Mouse (Mus musculus) sigmoid colon, adult 10 weeks (tissue): ENCODE measurements around the gene Rrm1. TPM values are rescaled to one million over a fixed set of nuclear protein-coding genes. Genes with fewer than 3 reads are reported as not detected.

ENCODE experiments used
- polyA plus RNA-seq: library from polyadenylated mRNA; stranded (reverse); fragments of 350-450 nt; fragmentation: Illumina TruSeq; extraction: RNeasy Lipid Tissue Mini Kit (QIAGEN cat#74804); gene quantifications from one replicate; pipeline ENCODE4 v1.2.3, GENCODE M21; 2014; ENCODE audit warnings: low read depth, low replicate concordance

Rrm1 gene
- 39.3 TPM for polyA plus RNA-seq

GRCm38 (mm10) chr7:102441657-102442391 lies at the start of gene Rrm1:
TSS of gene Rrm1 (plus strand) at chr7:102441695.

GRCm38 (mm10) chr7:102481579-102481978 lies 40.1 kb downstream of the Rrm1 start, which contains the start of gene Olfr543:
TSS of gene Olfr543 (minus strand) at chr7:102481679.

GRCm38 (mm10) chr7:102488161-102488560 lies 46.7 kb downstream of the Rrm1 start, which contains the start of gene Olfr544:
TSS of gene Olfr544 (minus strand) at chr7:102488313.

GRCm38 (mm10) chr7:102499473-102499872 lies 58.0 kb downstream of the Rrm1 start, which contains the start of gene Olfr545:
TSS of gene Olfr545 (minus strand) at chr7:102499573.

Other genes starting within 250 kb of the Rrm1 start
- 44.0 TPM for gene Nup98, start 231.5 kb upstream of the Rrm1 start, polyA plus RNA-seq
- 94.1 TPM for gene Pgap2, start 231.5 kb upstream of the Rrm1 start, polyA plus RNA-seq
- gene Rhog, start 185.6 kb upstream of the Rrm1 start, polyA plus RNA-seq = 3.7 TPM
- gene Stim1, start 173.9 kb upstream of the Rrm1 start, polyA plus RNA-seq = 23.3 TPM
- gene Olfr543, start 40.0 kb downstream of the Rrm1 start, polyA plus RNA-seq = not detected
- gene Olfr544, start 46.6 kb downstream of the Rrm1 start, polyA plus RNA-seq = not detected
- gene Olfr545, start 57.9 kb downstream of the Rrm1 start, polyA plus RNA-seq = not detected
- gene Olfr547, start 93.1 kb downstream of the Rrm1 start, polyA plus RNA-seq = not detected
- not detected for gene Olfr548-ps1, start 99.2 kb downstream of the Rrm1 start, polyA plus RNA-seq
- gene Olfr549, start 108.2 kb downstream of the Rrm1 start, polyA plus RNA-seq = not detected
- gene Trim21, start 123.8 kb downstream of the Rrm1 start, polyA plus RNA-seq = 18.4 TPM
- gene Olfr550, start 129.7 kb downstream of the Rrm1 start, polyA plus RNA-seq = not detected
- not detected for gene Olfr551, start 150.2 kb downstream of the Rrm1 start, polyA plus RNA-seq
- gene Olfr552, start 156.1 kb downstream of the Rrm1 start, polyA plus RNA-seq = not detected
- gene Olfr553, start 176.5 kb downstream of the Rrm1 start, polyA plus RNA-seq = not detected
- not detected for gene Olfr554, start 196.7 kb downstream of the Rrm1 start, polyA plus RNA-seq
- not detected for gene Olfr555, start 217.1 kb downstream of the Rrm1 start, polyA plus RNA-seq
- not detected for gene Olfr556, start 223.2 kb downstream of the Rrm1 start, polyA plus RNA-seq
- 12.6 TPM for gene Trim68, start 245.6 kb downstream of the Rrm1 start, polyA plus RNA-seq